Mouse (Mus musculus): ENCODE measurements at regions not wholly inside any gene's neighbourhood (a gene's known extent, or its start where the extent isn't known, plus 50 kb on each side); places are given as distances from the start of the nearest gene placed in this dataset.

- DNase-seq (ENCODE audit: extremely low read depth, insufficient read length, low spot score) = no peak
These were observed 495.0 kb downstream of the Med13l start for GRCm38 (mm10) chr5:119055430-119055829.

- DNase-seq (ENCODE audit: extremely low read depth, insufficient read length, low spot score) = no peak
These were observed 497.3 kb downstream of the Med13l start for GRCm38 (mm10) chr5:119057813-119058212.

GRCm38 (mm10) chr5:119058231-119058851 lies 497.9 kb downstream of the Med13l start:
- DNase-seq (ENCODE audit: extremely low read depth, insufficient read length, low spot score) = no peak

GRCm38 (mm10) chr5:119059223-119059622 lies 498.7 kb downstream of the Med13l start:
- no peak for DNase-seq (ENCODE audit: extremely low read depth, insufficient read length, low spot score)

GRCm38 (mm10) chr5:119060886-119061285 lies 500.4 kb downstream of the Med13l start:
- no peak for DNase-seq (ENCODE audit: extremely low read depth, insufficient read length, low spot score)

GRCm38 (mm10) chr5:119062478-119062877 lies 502.0 kb downstream of the Med13l start:
- no peak for DNase-seq (ENCODE audit: extremely low read depth, insufficient read length, low spot score)

GRCm38 (mm10) chr5:119066666-119067065 lies 506.2 kb downstream of the Med13l start:
- no peak for DNase-seq (ENCODE audit: extremely low read depth, insufficient read length, low spot score)

- DNase-seq (ENCODE audit: extremely low read depth, insufficient read length, low spot score) = no peak
These were observed 509.4 kb downstream of the Med13l start for GRCm38 (mm10) chr5:119069765-119070333.

- DNase-seq (ENCODE audit: extremely low read depth, insufficient read length, low spot score) = no peak
These were observed 512.2 kb downstream of the Med13l start for GRCm38 (mm10) chr5:119072712-119073111.

GRCm38 (mm10) chr5:119080747-119081146 lies 520.3 kb downstream of the Med13l start:
- DNase-seq (ENCODE audit: extremely low read depth, insufficient read length, low spot score) = no peak

- no peak for DNase-seq (ENCODE audit: extremely low read depth, insufficient read length, low spot score)
These were observed 522.4 kb downstream of the Med13l start for GRCm38 (mm10) chr5:119082895-119083294.

GRCm38 (mm10) chr5:119097576-119098193 lies 537.2 kb downstream of the Med13l start:
- DNase-seq (ENCODE audit: extremely low read depth, insufficient read length, low spot score) = no peak

- no peak for DNase-seq (ENCODE audit: extremely low read depth, insufficient read length, low spot score)
These were observed 539.3 kb downstream of the Med13l start for GRCm38 (mm10) chr5:119099817-119100216.

- DNase-seq (ENCODE audit: extremely low read depth, insufficient read length, low spot score) = no peak
These were observed 543.0 kb downstream of the Med13l start for GRCm38 (mm10) chr5:119103503-119103902.

- no peak for DNase-seq (ENCODE audit: extremely low read depth, insufficient read length, low spot score)
These were observed 547.4 kb downstream of the Med13l start for GRCm38 (mm10) chr5:119107898-119108297.

GRCm38 (mm10) chr5:119109501-119109900 lies 549.0 kb downstream of the Med13l start:
- peak; percentile 24 for DNase-seq (ENCODE audit: extremely low read depth, insufficient read length, low spot score)

GRCm38 (mm10) chr5:119114074-119114473 lies 553.6 kb downstream of the Med13l start:
- no peak for DNase-seq (ENCODE audit: extremely low read depth, insufficient read length, low spot score)

- no peak for DNase-seq (ENCODE audit: extremely low read depth, insufficient read length, low spot score)
These were observed 544.7 kb upstream of the Tbx3 start for GRCm38 (mm10) chr5:119125745-119126144.

GRCm38 (mm10) chr5:119130176-119130575 lies 540.3 kb upstream of the Tbx3 start:
- DNase-seq (ENCODE audit: extremely low read depth, insufficient read length, low spot score) = peak; percentile 80

GRCm38 (mm10) chr5:119131461-119131860 lies 539.0 kb upstream of the Tbx3 start:
- DNase-seq (ENCODE audit: extremely low read depth, insufficient read length, low spot score) = no peak

GRCm38 (mm10) chr5:119133378-119133777 lies 537.1 kb upstream of the Tbx3 start:
- DNase-seq (ENCODE audit: extremely low read depth, insufficient read length, low spot score) = no peak

- no peak for DNase-seq (ENCODE audit: extremely low read depth, insufficient read length, low spot score)
These were observed 533.6 kb upstream of the Tbx3 start for GRCm38 (mm10) chr5:119136916-119137315.
